Mouse (Mus musculus) midbrain, embryonic 12.5 days (tissue): ENCODE measurements at regions not wholly inside any gene's neighbourhood (a gene's known extent, or its start where the extent isn't known, plus 50 kb on each side); places are given as distances from the start of the nearest gene placed in this dataset.

Experiments
- ATAC-seq: fragments of 200-750 bp; cut with Nextera tagmentation; 2 replicates; pipeline ENCODE4 v1.8.0; 2017; ENCODE audit warnings: low read depth, moderate TSS enrichment, moderate library complexity; ENCODE audit not compliant: low FRiP score
- H3K27ac ChIP-seq: fragments of 300-500 bp; sonication (generic); replicated peaks from 2 replicates; pipeline ENCODE4 v1.5.1; 2016; ENCODE audit warnings: mild to moderate bottlenecking
- H3K27me3 ChIP-seq: fragments of 300-500 bp; sonication (generic); 2 replicates; pipeline ENCODE4 v1.6.1; 2016; ENCODE audit warnings: mild to moderate bottlenecking
- H3K36me3 ChIP-seq: fragments of 300-500 bp; sonication (generic); 2 replicates; pipeline ENCODE4 v1.6.1; 2016
- H3K4me1 ChIP-seq: fragments of 300-500 bp; sonication (generic); 2 replicates; pipeline ENCODE4 v1.6.1; 2016
- H3K4me2 ChIP-seq: fragments of 300-500 bp; sonication (generic); replicated peaks from 2 replicates; pipeline ENCODE4 v1.6.1; 2016; ENCODE audit warnings: mild to moderate bottlenecking, moderate library complexity
- H3K4me3 ChIP-seq: fragments of 300-500 bp; sonication (generic); 2 replicates; pipeline ENCODE4 v1.5.1; 2016; ENCODE audit warnings: mild to moderate bottlenecking
- H3K9ac ChIP-seq: fragments of 300-500 bp; sonication (generic); replicated peaks from 2 replicates; pipeline ENCODE4 v1.6.1; 2016; ENCODE audit warnings: mild to moderate bottlenecking, moderate library complexity
- H3K9me3 ChIP-seq: fragments of 300-500 bp; sonication (generic); 2 replicates; pipeline ENCODE4 v1.6.1; 2016; ENCODE audit warnings: mild to moderate bottlenecking
- WGBS: fragments of 180-500 bp; shearing (Covaris S2); methylation state at CpG from one replicate; pipeline ENCODE4 v1.1.7; 2016; 5-methylcytosine and 5-hydroxymethylcytosine counted together

- Histone ChIP-seq H3K4me3 (no peak overlapping the region), H3K9me3 (no peaks in the 10 kb centered on the region), H3K9ac (no peak overlapping the region), H3K36me3 (no peaks in the 10 kb centered on the region), H3K27me3 (no peaks in the 10 kb centered on the region), H3K27ac (no peak overlapping the region), H3K4me1 (peaks cover 5% of the 10 kb centered on the region; the same call in 1 of the 2 replicates), H3K4me2 (no peak overlapping the region)
- 89% methylated on average over 4 of the region's 4 CpGs for WGBS
- no peak for ATAC-seq
Observed at GRCm38 (mm10) chr8:64320343-64320742, 114.3 kb upstream of the Tll1 start.

DNA sequence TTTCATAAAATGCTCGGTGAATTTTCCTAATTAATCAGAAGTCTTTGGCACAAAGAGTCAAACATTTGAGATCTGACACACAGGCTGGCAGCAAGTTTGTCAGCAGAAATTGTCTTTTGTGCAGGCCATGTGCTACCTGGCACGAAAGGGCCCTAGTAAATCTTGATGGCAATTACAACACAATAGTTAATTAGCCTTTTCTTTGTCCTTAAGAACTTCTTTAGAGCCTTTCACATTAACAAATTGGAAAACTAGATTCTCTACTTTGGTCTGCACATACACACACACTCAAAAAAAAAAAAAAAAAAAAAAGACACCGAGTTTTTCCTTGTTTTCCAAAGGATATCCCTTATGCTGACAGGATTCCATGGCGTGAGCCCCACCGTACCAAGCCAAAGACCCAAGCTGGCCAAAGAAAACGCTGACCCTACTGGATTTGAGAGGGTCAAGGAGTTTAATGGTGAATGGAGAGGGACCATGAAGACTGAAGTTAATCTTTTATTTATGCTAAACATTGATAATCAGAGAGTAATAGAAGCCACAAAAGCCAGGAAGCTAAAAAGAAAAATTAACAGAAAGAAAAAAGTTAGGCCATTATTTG is 113.2 kb upstream of the Tll1 start:
- Histone ChIP-seq H3K4me1 (peaks cover 5% of the 10 kb centered on the region; the same call in 1 of the 2 replicates), H3K4me3 (no peak overlapping the region), H3K36me3 (no peaks in the 10 kb centered on the region), H3K27me3 (no peaks in the 10 kb centered on the region), H3K9ac (no peak overlapping the region), H3K4me2 (no peak overlapping the region), H3K27ac (no peak overlapping the region), H3K9me3 (no peaks in the 10 kb centered on the region)
- ATAC-seq = no peak
- WGBS = 56% methylated on average over 6 of the region's 6 CpGs

GRCm38 (mm10) chr8:64318524-64319219 is 112.6 kb upstream of the Tll1 start:
- H3K27ac ChIP-seq = no peak overlapping the region
- no peak for ATAC-seq
- 60% methylated on average over 10 of the region's 10 CpGs for WGBS
- peaks cover 5% of the 10 kb centered on the region; the same call in 1 of the 2 replicates for H3K4me1 ChIP-seq
- H3K4me3 ChIP-seq = no peak overlapping the region
- no peaks in the 10 kb centered on the region for H3K9me3 ChIP-seq
- H3K4me2 ChIP-seq = no peak overlapping the region
- no peaks in the 10 kb centered on the region for H3K27me3 ChIP-seq
- H3K9ac ChIP-seq = no peak overlapping the region
- no peaks in the 10 kb centered on the region for H3K36me3 ChIP-seq

GRCm38 (mm10) chr8:64317815-64318214 is 111.7 kb upstream of the Tll1 start:
- Histone ChIP-seq H3K27me3 (no peaks in the 10 kb centered on the region), H3K27ac (no peak overlapping the region), H3K4me3 (no peak overlapping the region), H3K9ac (no peak overlapping the region), H3K4me2 (no peak overlapping the region), H3K9me3 (no peaks in the 10 kb centered on the region), H3K36me3 (no peaks in the 10 kb centered on the region), H3K4me1 (peaks cover 5% of the 10 kb centered on the region; the same call in 1 of the 2 replicates)
- ATAC-seq = no peak

- no peaks in the 10 kb centered on the region for H3K4me1 ChIP-seq
- no peaks in the 10 kb centered on the region for H3K9me3 ChIP-seq
- H3K4me3 ChIP-seq = no peak overlapping the region
- H3K27ac ChIP-seq = no peak overlapping the region
- ATAC-seq = no peak
- WGBS = 95% methylated on average over 1 of the region's 1 CpGs
- no peaks in the 10 kb centered on the region for H3K36me3 ChIP-seq
- no peaks in the 10 kb centered on the region for H3K27me3 ChIP-seq
- H3K9ac ChIP-seq = no peak overlapping the region
- no peak overlapping the region for H3K4me2 ChIP-seq
Observed at GRCm38 (mm10) chr8:64307995-64308394, 101.9 kb upstream of the Tll1 start.

DNA sequence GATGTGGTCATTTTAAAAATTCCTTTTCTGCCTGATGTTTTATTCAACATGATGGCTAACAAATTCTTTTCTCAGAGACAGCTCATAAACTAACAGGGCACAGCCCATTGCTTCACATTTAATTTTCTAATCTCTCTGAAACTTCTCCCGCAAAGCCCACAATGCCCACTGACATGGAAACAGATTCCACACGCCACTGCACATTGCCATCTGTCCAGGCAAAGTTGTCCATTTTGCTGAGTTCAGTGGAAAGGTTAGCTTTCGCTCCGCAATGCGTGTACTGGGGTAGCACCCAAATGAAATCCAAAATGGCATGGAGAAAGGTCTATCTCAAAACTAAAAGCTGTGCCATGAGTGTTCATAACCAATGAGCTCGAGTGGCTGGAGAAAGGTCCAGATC is 76.7 kb upstream of the Tll1 start:
- no peak for ATAC-seq
- WGBS = 86% methylated on average over 6 of the region's 6 CpGs
- H3K36me3 ChIP-seq = no peaks in the 10 kb centered on the region

DNA sequence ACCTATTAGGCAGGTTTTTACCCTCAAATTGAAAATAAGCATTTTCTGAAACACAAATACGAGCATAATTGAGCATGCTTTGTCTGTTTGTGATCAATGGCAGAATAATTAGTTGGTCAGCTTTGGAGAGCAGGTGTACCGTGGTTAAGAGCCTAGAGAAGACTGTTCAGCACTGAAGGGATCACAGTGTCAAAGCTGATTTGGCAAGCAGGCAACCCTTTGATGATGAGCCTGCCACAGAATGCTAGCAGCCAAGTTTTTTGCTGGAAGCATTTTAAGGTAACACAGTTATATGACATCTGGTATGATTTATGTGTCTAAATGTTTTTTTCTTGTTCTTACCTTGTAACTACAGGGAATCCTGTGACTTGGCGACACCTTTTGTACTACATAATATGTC is 75.5 kb upstream of the Tll1 start:
- Histone ChIP-seq H3K4me2 (no peak overlapping the region), H3K4me1 (no peaks in the 10 kb centered on the region), H3K36me3 (no peaks in the 10 kb centered on the region), H3K27ac (no peak overlapping the region), H3K4me3 (no peak overlapping the region), H3K9me3 (no peaks in the 10 kb centered on the region), H3K9ac (no peak overlapping the region), H3K27me3 (no peaks in the 10 kb centered on the region)
- no peak for ATAC-seq
- WGBS = 70% methylated on average over 3 of the region's 3 CpGs

More for the DNA sequence above, 76.7 kb upstream of the Tll1 start:
- Histone ChIP-seq H3K27ac (no peak overlapping the region), H3K9ac (no peak overlapping the region), H3K9me3 (no peaks in the 10 kb centered on the region), H3K4me2 (no peak overlapping the region), H3K27me3 (no peaks in the 10 kb centered on the region), H3K4me3 (no peak overlapping the region), H3K4me1 (no peaks in the 10 kb centered on the region)

DNA sequence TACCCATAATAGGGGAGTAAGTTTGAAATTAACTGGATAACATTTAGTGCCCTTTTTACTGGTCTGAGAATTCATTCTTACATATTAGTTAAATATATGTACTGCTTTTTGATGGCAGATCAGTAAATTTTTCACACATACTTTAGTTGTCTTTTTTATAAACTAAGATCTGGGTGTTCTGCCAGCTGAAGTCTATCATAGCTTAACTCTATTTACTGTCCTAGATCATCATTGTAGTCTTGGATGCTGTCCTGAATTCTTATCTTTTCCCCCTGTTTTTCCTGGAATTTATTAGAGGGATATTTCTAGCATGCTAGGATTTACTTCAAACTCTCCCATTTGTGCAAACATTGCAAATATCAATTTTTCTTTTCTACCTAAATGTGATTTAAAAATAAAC is 74.3 kb upstream of the Tll1 start:
- Histone ChIP-seq H3K9ac (no peak overlapping the region), H3K27ac (no peak overlapping the region), H3K36me3 (no peaks in the 10 kb centered on the region), H3K27me3 (no peaks in the 10 kb centered on the region), H3K9me3 (no peaks in the 10 kb centered on the region), H3K4me3 (no peak overlapping the region), H3K4me1 (no peaks in the 10 kb centered on the region), H3K4me2 (no peak overlapping the region)
- no peak for ATAC-seq

DNA sequence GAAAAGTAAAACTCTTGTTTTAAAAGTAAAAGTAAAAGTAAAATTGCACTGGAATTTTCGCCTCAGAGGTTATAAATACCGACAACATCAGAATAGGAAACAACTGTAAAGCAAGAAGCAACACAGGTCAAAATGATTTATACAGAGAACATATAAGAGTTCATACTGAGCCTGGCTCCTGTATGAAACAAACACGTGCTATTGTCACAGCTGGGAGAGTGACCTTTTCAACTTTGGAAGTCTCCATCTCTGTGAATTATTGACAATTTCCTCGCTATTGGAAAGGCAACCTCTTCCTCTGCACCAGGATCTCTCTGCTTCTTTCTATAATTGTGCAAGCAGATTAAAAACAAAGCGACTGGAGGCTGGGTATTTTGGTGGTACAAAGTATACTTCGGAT is 70.0 kb upstream of the Tll1 start:
- WGBS = 81% methylated on average over 6 of the region's 6 CpGs
- no peak overlapping the region for H3K9ac ChIP-seq
- no peaks in the 10 kb centered on the region for H3K27me3 ChIP-seq

DNA sequence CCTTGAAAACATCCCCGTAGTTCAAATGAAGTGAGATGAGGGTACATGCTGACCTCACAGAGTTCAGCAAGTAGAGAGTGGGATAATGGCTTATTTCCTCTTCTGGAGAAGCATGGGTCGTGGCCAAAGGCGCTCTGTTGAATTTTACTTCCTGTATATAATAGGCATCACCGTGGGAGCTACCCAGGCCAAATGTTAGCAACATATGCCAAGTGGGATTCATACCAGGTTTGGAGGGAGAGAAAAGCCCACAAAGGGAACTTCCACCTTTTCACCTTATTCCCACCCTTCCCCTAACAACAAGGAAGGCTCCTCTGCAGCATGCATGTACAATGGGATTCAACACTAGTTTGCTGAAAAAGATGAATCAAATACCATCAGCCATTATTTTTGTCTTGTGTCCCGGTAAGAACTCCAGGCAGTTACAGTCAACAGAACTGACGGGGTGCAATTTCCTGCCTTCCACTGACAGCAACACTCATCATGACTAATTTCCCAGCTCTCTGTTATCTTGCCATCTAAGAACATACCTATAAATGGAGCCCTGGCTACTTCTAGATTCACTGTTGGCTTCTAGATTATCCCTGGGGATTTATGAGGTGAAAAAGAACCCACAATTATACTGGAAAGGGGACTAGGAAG is 59.4 kb upstream of the Tll1 start:
- Histone ChIP-seq H3K36me3 (no peaks in the 10 kb centered on the region), H3K4me3 (no peak overlapping the region), H3K9ac (no peak overlapping the region), H3K27ac (no peak overlapping the region), H3K4me1 (no peaks in the 10 kb centered on the region), H3K9me3 (no peaks in the 10 kb centered on the region), H3K27me3 (no peaks in the 10 kb centered on the region), H3K4me2 (no peak overlapping the region)
- no peak for ATAC-seq
- 90% methylated on average over 6 of the region's 6 CpGs for WGBS

More for the DNA sequence above, 70.0 kb upstream of the Tll1 start:
- H3K4me3 ChIP-seq = no peak overlapping the region
- no peaks in the 10 kb centered on the region for H3K4me1 ChIP-seq
- no peak overlapping the region for H3K4me2 ChIP-seq
- H3K9me3 ChIP-seq = no peaks in the 10 kb centered on the region
- ATAC-seq = no peak
- no peaks in the 10 kb centered on the region for H3K36me3 ChIP-seq
- H3K27ac ChIP-seq = no peak overlapping the region
